Mouse (Mus musculus) ES-Bruce4 (cell line): ENCODE results near the gene Ciapin1. TPM values are rescaled to one million over a fixed set of nuclear protein-coding genes. Genes with fewer than 3 reads are reported as not detected.

Experiments
- H3K27ac ChIP-seq: 2 replicates; pipeline ENCODE4 v1.5.1; 2012; ENCODE audit warnings: low read length, inconsistent platforms; ENCODE audit not compliant: insufficient read depth
- H3K27me3 ChIP-seq: 2 replicates; pipeline ENCODE4 v1.6.1; 2012; ENCODE audit warnings: mild to moderate bottlenecking, low read length, inconsistent platforms; ENCODE audit not compliant: control insufficient read depth, poor library complexity, insufficient read depth, severe bottlenecking
- H3K36me3 ChIP-seq: 2 replicates; pipeline ENCODE4 v1.6.1; 2012; ENCODE audit warnings: inconsistent platforms, mild to moderate bottlenecking, low read length, moderate library complexity; ENCODE audit not compliant: control insufficient read depth, poor library complexity, insufficient read depth, severe bottlenecking
- H3K4me1 ChIP-seq: one replicate; pipeline ENCODE4 v1.8.1; 2011; ENCODE audit warnings: low read length; ENCODE audit not compliant: control insufficient read depth, insufficient read depth
- H3K4me3 ChIP-seq: 2 replicates; pipeline ENCODE4 v1.5.1; 2011; ENCODE audit warnings: low read depth, mild to moderate bottlenecking, low read length
- H3K9ac ChIP-seq: 2 replicates; pipeline ENCODE4 v1.6.1; 2012; ENCODE audit warnings: low read depth, mild to moderate bottlenecking, inconsistent platforms; ENCODE audit not compliant: poor library complexity, severe bottlenecking
- H3K9me3 ChIP-seq: replicated peaks from 2 replicates; pipeline ENCODE4 v1.6.1; 2012; ENCODE audit warnings: mild to moderate bottlenecking, low read length, inconsistent platforms; ENCODE audit not compliant: control insufficient read depth, poor library complexity, insufficient read depth, severe bottlenecking
- CTCF ChIP-seq: IDR thresholded peaks from one replicate; pipeline ENCODE4 v1.8.1; 2011; ENCODE audit warnings: low read depth, low read length
- EP300 ChIP-seq: IDR thresholded peaks from 2 replicates; pipeline ENCODE4 v1.6.1; 2011; ENCODE audit warnings: low read depth, low read length; ENCODE audit not compliant: insufficient read depth
- POLR2A ChIP-seq: IDR thresholded peaks from one replicate; pipeline ENCODE4 v1.8.1; 2011; ENCODE audit warnings: low read length; ENCODE audit not compliant: insufficient read depth
- polyA plus RNA-seq: library from polyadenylated mRNA; stranded (reverse); fragments of >200 nt; gene quantifications from 2 replicates; pipeline ENCODE4 v1.2.4, GENCODE M21; 2011; ENCODE audit warnings: low read depth; ENCODE audit not compliant: missing spikeins, insufficient read depth, insufficient read length

The Ciapin1 gene
- polyA plus RNA-seq, 1 experiment, result 75.8 TPM

DNA sequence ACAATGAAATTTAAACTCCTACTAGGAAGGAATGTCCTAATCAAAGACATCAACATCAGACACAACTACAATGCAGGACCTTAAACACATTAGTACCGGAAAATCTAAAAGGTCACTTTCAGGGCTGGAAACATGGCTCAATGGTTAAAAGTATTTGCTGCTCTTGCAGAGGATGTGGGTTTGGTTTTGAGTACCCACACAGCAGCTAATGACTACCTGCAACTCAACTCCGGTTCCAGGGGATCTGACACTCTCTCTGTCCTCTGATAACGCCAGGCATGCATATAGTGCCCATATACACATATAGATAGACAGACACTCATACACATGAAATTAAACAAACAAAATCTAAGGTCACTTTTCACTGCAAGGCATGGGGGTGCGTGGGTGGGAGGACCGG lies 11.9 kb downstream of the Ciapin1 start:
- no peak overlapping the region for H3K4me3 ChIP-seq
- TF ChIP-seq CTCF (no peak), EP300 (no peak), POLR2A (no peak)
- no peak overlapping the region for H3K27ac ChIP-seq
- H3K9ac ChIP-seq, result no peak overlapping the region
- H3K9me3 ChIP-seq, result 0 out of 2 replicates have a peak, but pooled peaks cover 6% of the 10 kb centered on the region
- no peaks in the 10 kb centered on the region for H3K27me3 ChIP-seq
- H3K4me1 ChIP-seq, result no peaks in the 10 kb centered on the region
- H3K36me3 ChIP-seq, result peaks cover 66% of the 10 kb centered on the region

DNA sequence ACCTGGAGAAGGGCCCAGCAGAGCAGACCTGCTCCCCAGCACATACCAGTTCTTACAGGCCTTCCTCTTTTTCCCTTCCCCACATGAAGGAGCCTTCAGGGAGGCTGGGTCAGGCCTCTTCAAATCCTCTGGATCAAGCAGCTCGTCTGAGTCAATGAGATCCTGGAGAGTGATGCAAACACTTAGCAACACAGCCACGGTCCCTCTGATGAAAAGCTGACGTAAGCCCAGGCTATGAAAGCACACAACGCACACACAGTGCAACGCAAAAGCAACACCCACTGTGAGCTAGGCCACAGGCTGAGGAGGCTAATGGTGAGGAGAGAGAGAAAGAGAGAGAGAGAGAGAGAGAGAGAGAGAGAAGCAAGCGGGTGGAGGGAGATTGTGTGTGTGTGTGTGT lies 13.0 kb downstream of the Ciapin1 start:
- peaks cover 60% of the 10 kb centered on the region for H3K36me3 ChIP-seq
- no peaks in the 10 kb centered on the region for H3K27me3 ChIP-seq
- H3K4me3 ChIP-seq, result no peak overlapping the region
- TF ChIP-seq EP300, result no peak
- no peak for TF ChIP-seq POLR2A
- TF ChIP-seq CTCF, result no peak
- 0 out of 2 replicates have a peak, but pooled peaks cover 2% of the 10 kb centered on the region for H3K9me3 ChIP-seq
- no peak overlapping the region for H3K9ac ChIP-seq
- H3K27ac ChIP-seq, result no peak overlapping the region
- H3K4me1 ChIP-seq, result no peaks in the 10 kb centered on the region

DNA sequence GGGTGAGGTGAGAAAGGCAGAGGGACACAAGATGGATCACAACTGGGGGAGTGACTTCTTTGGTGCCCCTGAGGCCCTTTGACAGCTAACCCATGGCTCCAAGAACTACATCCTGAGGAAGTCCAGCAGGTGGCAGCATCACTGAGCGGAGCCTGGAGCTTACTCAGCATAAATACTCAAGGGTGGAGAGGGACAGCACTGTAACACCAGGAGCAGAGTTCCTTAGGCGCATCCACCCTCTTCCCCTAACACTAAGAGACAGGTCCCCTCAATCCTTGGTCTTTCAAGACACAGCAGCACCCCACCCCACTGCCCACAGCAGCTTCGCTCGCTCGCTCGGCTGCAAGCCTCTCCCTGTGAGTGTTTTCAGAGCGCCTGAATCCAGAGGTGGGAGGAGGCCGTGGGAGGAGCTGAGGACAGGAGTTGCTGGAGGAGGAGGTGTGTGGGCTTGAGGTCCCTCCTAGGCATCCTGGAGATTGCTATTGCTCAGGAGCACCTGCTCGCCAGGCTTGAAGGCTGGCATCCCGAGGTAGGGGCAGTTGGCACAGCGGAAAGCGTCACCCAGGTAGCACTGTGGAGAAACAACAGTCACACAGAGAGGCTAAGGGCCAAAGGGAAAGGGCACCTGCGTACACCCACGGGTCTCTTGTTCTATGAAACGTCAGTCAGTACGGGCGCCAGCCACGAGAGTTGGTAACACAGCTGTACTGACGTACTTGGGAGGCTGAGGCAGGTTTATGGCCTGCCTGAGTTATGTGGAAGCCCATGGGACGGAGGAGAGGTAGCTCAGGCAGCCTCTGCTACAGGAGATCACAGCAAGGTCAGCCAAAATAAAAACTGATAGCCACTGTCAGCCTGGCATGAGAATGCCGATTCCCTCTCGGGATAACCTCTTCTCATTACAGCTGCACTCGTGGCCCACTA lies 15.3 kb downstream of the Ciapin1 start:
- H3K36me3 ChIP-seq, result peaks cover 46% of the 10 kb centered on the region
- no peaks in the 10 kb centered on the region for H3K27me3 ChIP-seq
- TF ChIP-seq EP300, result no peak
- peak; percentile 87 for TF ChIP-seq CTCF
- peak overlapping the region; percentile 8; the same call in 1 of the 2 replicates for H3K27ac ChIP-seq
- no peak overlapping the region for H3K9ac ChIP-seq
- H3K4me1 ChIP-seq, result no peaks in the 10 kb centered on the region
- no peak overlapping the region for H3K4me3 ChIP-seq
- no peaks in the 10 kb centered on the region for H3K9me3 ChIP-seq

DNA sequence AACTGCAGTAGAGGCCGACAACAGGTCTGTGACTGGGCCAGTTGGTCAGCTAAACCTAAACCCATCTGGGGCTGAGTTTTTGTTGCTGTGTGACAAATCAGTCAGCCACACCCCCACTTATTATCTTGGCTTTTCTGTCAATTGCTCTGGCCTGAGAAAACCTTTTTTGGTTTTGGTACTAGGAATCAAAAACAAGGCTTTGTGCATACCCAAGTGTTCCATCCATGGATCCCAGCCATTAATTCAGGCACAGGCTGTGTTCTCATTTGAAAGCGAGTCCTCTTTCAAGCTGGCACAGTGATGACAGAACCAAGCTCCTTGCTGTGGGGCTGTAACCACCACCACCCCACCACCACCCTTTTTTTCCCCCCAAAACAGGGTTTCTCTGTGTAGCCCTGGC lies 16.8 kb downstream of the Ciapin1 start:
- Histone ChIP-seq H3K27me3 (no peaks in the 10 kb centered on the region), H3K4me3 (no peak overlapping the region), H3K36me3 (peaks cover 33% of the 10 kb centered on the region), H3K9me3 (no peaks in the 10 kb centered on the region), H3K9ac (no peak overlapping the region), H3K4me1 (no peaks in the 10 kb centered on the region), H3K27ac (no peak overlapping the region)
- TF ChIP-seq EP300 (no peak), POLR2A (no peak), CTCF (no peak)

DNA sequence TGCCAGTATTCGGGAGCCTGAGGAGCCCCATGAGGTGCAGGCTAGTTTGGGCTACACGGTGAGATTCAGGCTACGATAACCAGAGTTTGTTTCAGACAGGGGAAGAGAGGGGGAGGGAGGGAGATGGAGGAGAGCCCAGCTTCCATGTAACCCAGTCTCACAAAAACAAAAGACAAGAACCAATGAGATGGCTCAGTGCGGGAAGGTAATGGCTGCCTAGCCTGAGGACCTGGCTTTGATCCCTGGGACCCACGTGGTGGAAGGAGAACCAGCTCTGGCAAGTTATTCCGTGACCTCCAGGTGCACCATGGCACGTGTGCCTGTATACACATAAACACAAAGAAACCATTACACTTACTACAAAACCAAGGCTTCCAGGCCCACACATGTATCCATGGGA lies 17.6 kb downstream of the Ciapin1 start:
- Histone ChIP-seq H3K4me3 (no peak overlapping the region), H3K27me3 (no peaks in the 10 kb centered on the region), H3K9me3 (no peaks in the 10 kb centered on the region), H3K4me1 (no peaks in the 10 kb centered on the region), H3K27ac (no peak overlapping the region), H3K9ac (no peak overlapping the region), H3K36me3 (peaks cover 27% of the 10 kb centered on the region)
- TF ChIP-seq EP300 (no peak), POLR2A (no peak), CTCF (no peak)

DNA sequence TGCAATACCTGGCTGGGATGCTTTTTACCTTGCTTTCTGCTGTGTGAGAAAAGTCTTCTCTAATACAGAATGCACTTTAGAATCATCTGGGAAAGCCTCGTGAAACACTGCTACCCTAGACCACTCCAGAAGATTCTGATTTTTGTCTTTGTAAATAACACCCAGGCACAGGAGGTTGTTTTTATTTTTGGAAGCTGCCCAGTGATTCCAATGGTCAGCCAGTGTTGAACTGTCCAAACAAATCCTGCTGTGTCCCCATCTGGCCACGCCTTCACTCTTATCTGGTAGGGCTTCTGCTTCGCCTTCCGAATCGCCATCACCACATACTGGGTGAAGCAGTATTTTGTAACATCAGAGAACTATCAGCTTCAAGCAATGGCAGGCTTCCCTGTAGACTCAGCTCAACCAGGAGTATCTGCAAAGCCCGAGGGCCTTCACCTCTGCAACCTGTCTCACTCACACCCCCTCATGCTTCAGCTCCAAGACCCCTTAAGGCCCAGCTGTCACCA lies 18.4 kb downstream of the Ciapin1 start:
- TF ChIP-seq CTCF, result no peak
- TF ChIP-seq POLR2A, result no peak
- TF ChIP-seq EP300, result no peak
- Histone ChIP-seq H3K36me3 (peaks cover 20% of the 10 kb centered on the region), H3K9ac (no peak overlapping the region), H3K9me3 (no peaks in the 10 kb centered on the region), H3K4me3 (no peak overlapping the region), H3K27me3 (no peaks in the 10 kb centered on the region), H3K4me1 (no peaks in the 10 kb centered on the region), H3K27ac (no peak overlapping the region)
